Mouse (Mus musculus) midbrain, embryonic 15.5 days (tissue): ENCODE measurements around the gene Tlk2. TPM values are rescaled to one million over a fixed set of nuclear protein-coding genes. Genes with fewer than 3 reads are reported as not detected.

ENCODE experiments used
- ATAC-seq: fragments of 200-750 bp; cut with Nextera tagmentation; replicated peaks from 2 replicates; pipeline ENCODE4 v1.8.0; 2017; ENCODE audit warnings: moderate TSS enrichment
- H3K27ac ChIP-seq: fragments of 300-500 bp; sonication (generic); 2 replicates; pipeline ENCODE4 v1.5.1; 2015; ENCODE audit warnings: mild to moderate bottlenecking, inconsistent platforms
- H3K27me3 ChIP-seq: fragments of 300-500 bp; sonication (generic); replicated peaks from 2 replicates; pipeline ENCODE4 v1.6.1; 2015; ENCODE audit warnings: inconsistent platforms
- H3K36me3 ChIP-seq: fragments of 300-500 bp; sonication (generic); replicated peaks from 2 replicates; pipeline ENCODE4 v1.6.1; 2015; ENCODE audit warnings: inconsistent platforms
- H3K4me1 ChIP-seq: fragments of 300-500 bp; sonication (generic); 2 replicates; pipeline ENCODE4 v1.6.1; 2015; ENCODE audit warnings: inconsistent platforms
- H3K4me2 ChIP-seq: fragments of 300-500 bp; sonication (generic); 2 replicates; pipeline ENCODE4 v1.6.1; 2015; ENCODE audit warnings: inconsistent platforms, mild to moderate bottlenecking, moderate library complexity
- H3K4me3 ChIP-seq: fragments of 300-500 bp; sonication (generic); 2 replicates; pipeline ENCODE4 v1.5.1; 2015; ENCODE audit warnings: mild to moderate bottlenecking, inconsistent platforms
- H3K9ac ChIP-seq: fragments of 300-500 bp; sonication (generic); 2 replicates; pipeline ENCODE4 v1.6.1; 2015; ENCODE audit warnings: mild to moderate bottlenecking, inconsistent platforms
- H3K9me3 ChIP-seq: fragments of 300-500 bp; sonication (generic); 2 replicates; pipeline ENCODE4 v1.6.1; 2016; ENCODE audit warnings: inconsistent platforms
- WGBS: fragments of 180-500 bp; shearing (Covaris S2); methylation state at CpG from one replicate; pipeline ENCODE4 v1.1.7; 2015; ENCODE audit warnings: mixed read lengths; 5-methylcytosine and 5-hydroxymethylcytosine counted together
- polyA plus RNA-seq: library from polyadenylated mRNA; unstranded; fragments of >200 nt; fragmentation: Nextera tagmentation; extraction: Ambion mirVana; gene quantifications from 2 replicates; pipeline ENCODE4 v1.2.1, GENCODE M21; 2015

Tlk2 gene
- polyA plus RNA-seq, 1 experiment from 2014 or later, result 18.8 TPM

- Histone ChIP-seq H3K4me1 (peaks cover 23% of the 10 kb centered on the region), H3K27me3 (no peaks in the 10 kb centered on the region), H3K36me3 (peaks cover 3% of the 10 kb centered on the region), H3K9me3 (no peaks in the 10 kb centered on the region), H3K4me2 (peak overlapping the region; percentile 72), H3K27ac (no peak overlapping the region), H3K9ac (no peak overlapping the region), H3K4me3 (peak overlapping the region; percentile 54; the same call in 1 of the 2 replicates)
- no peak for ATAC-seq
- WGBS, result 86% methylated on average over 4 of the region's 4 CpGs
Observed at GRCm38 (mm10) chr11:105179523-105179922, 916 bp downstream of the Tlk2 start.

- Histone ChIP-seq H3K9me3 (no peaks in the 10 kb centered on the region), H3K4me1 (peaks cover 23% of the 10 kb centered on the region), H3K9ac (peak overlapping the region; percentile 78), H3K27me3 (no peaks in the 10 kb centered on the region), H3K36me3 (peaks cover 7% of the 10 kb centered on the region), H3K4me3 (peak overlapping the region; percentile 54), H3K4me2 (peak overlapping the region; percentile 72), H3K27ac (peak overlapping the region; percentile 96)
- WGBS, result under 1% methylated on average over 35 of the region's 35 CpGs
- no peak; the same call in 1 of the 2 replicates for ATAC-seq
Observed at GRCm38 (mm10) chr11:105180471-105181091, 2.0 kb downstream of the Tlk2 start.

GRCm38 (mm10) chr11:105181126-105181637 lies 2.6 kb downstream of the Tlk2 start:
- H3K36me3 ChIP-seq, result peaks cover 7% of the 10 kb centered on the region
- H3K4me3 ChIP-seq, result peak overlapping the region; percentile 54
- H3K27me3 ChIP-seq, result no peaks in the 10 kb centered on the region
- peak overlapping the region; percentile 96 for H3K27ac ChIP-seq
- H3K4me1 ChIP-seq, result peaks cover 23% of the 10 kb centered on the region
- peak overlapping the region; percentile 72 for H3K4me2 ChIP-seq
- peak; percentile 97 for ATAC-seq
- no peaks in the 10 kb centered on the region for H3K9me3 ChIP-seq
- H3K9ac ChIP-seq, result peak overlapping the region; percentile 78
- under 1% methylated on average over 52 of the region's 60 CpGs for WGBS

- peaks cover 7% of the 10 kb centered on the region for H3K36me3 ChIP-seq
- peak; percentile 8; the same call in 1 of the 2 replicates for ATAC-seq
Observed at GRCm38 (mm10) chr11:105181689-105182460, 3.3 kb downstream of the Tlk2 start.

GRCm38 (mm10) chr11:105182461-105182855 lies 3.9 kb downstream of the Tlk2 start:
- Histone ChIP-seq H3K4me3 (peak overlapping the region; percentile 54), H3K9ac (peak overlapping the region; percentile 71), H3K9me3 (no peaks in the 10 kb centered on the region), H3K4me2 (peak overlapping the region; percentile 72), H3K27me3 (no peaks in the 10 kb centered on the region), H3K4me1 (peaks cover 23% of the 10 kb centered on the region), H3K27ac (peak overlapping the region; percentile 96), H3K36me3 (peaks cover 7% of the 10 kb centered on the region)
- no peak for ATAC-seq
- WGBS, result 9% methylated on average over 4 of the region's 4 CpGs

More at GRCm38 (mm10) chr11:105181689-105182460, 3.3 kb downstream of the Tlk2 start:
- Histone ChIP-seq H3K9ac (peak overlapping the region; percentile 71), H3K4me3 (peak overlapping the region; percentile 54), H3K9me3 (no peaks in the 10 kb centered on the region), H3K27me3 (no peaks in the 10 kb centered on the region), H3K27ac (peak overlapping the region; percentile 96), H3K4me2 (peak overlapping the region; percentile 72), H3K4me1 (peaks cover 23% of the 10 kb centered on the region)
- 3% methylated on average over 51 of the region's 89 CpGs for WGBS

- ATAC-seq, result no peak
- WGBS, result 88% methylated on average over 3 of the region's 3 CpGs
- no peaks in the 10 kb centered on the region for H3K9me3 ChIP-seq
- no peak overlapping the region for H3K4me3 ChIP-seq
- peaks cover 17% of the 10 kb centered on the region for H3K4me1 ChIP-seq
- no peak overlapping the region for H3K4me2 ChIP-seq
- no peak overlapping the region for H3K9ac ChIP-seq
- peaks cover 7% of the 10 kb centered on the region for H3K36me3 ChIP-seq
- no peak overlapping the region for H3K27ac ChIP-seq
- H3K27me3 ChIP-seq, result no peaks in the 10 kb centered on the region
Observed at GRCm38 (mm10) chr11:105184678-105185077, 6.1 kb downstream of the Tlk2 start.

GRCm38 (mm10) chr11:105192186-105192585 lies 13.6 kb downstream of the Tlk2 start:
- Histone ChIP-seq H3K36me3 (no peaks in the 10 kb centered on the region), H3K9me3 (no peaks in the 10 kb centered on the region), H3K27ac (no peak overlapping the region), H3K4me1 (no peaks in the 10 kb centered on the region), H3K4me3 (no peak overlapping the region), H3K27me3 (no peaks in the 10 kb centered on the region), H3K4me2 (no peak overlapping the region), H3K9ac (no peak overlapping the region)
- ATAC-seq, result no peak
- WGBS, result 93% methylated on average over 3 of the region's 3 CpGs

GRCm38 (mm10) chr11:105196893-105197662 lies 18.5 kb downstream of the Tlk2 start:
- Histone ChIP-seq H3K4me1 (no peaks in the 10 kb centered on the region), H3K9me3 (no peaks in the 10 kb centered on the region), H3K4me3 (no peak overlapping the region), H3K4me2 (no peak overlapping the region), H3K27ac (no peak overlapping the region), H3K9ac (no peak overlapping the region), H3K27me3 (no peaks in the 10 kb centered on the region), H3K36me3 (no peaks in the 10 kb centered on the region)
- ATAC-seq, result no peak
- 90% methylated on average over 4 of the region's 4 CpGs for WGBS

GRCm38 (mm10) chr11:105202403-105202802 lies 23.8 kb downstream of the Tlk2 start:
- H3K36me3 ChIP-seq, result no peaks in the 10 kb centered on the region
- no peak overlapping the region for H3K9ac ChIP-seq
- no peaks in the 10 kb centered on the region for H3K27me3 ChIP-seq
- no peak overlapping the region for H3K27ac ChIP-seq
- 62% methylated on average over 3 of the region's 3 CpGs for WGBS
- H3K9me3 ChIP-seq, result no peaks in the 10 kb centered on the region
- no peak for ATAC-seq
- no peak overlapping the region for H3K4me2 ChIP-seq
- H3K4me3 ChIP-seq, result no peak overlapping the region
- H3K4me1 ChIP-seq, result peaks cover 5% of the 10 kb centered on the region; the same call in 1 of the 2 replicates

- no peak for ATAC-seq
- no peaks in the 10 kb centered on the region for H3K27me3 ChIP-seq
- WGBS, result 82% methylated on average over 1 of the region's 1 CpGs
- no peak overlapping the region for H3K27ac ChIP-seq
- no peak overlapping the region for H3K9ac ChIP-seq
- no peaks in the 10 kb centered on the region for H3K9me3 ChIP-seq
- no peaks in the 10 kb centered on the region for H3K4me1 ChIP-seq
- H3K4me3 ChIP-seq, result no peak overlapping the region
- H3K4me2 ChIP-seq, result no peak overlapping the region
- H3K36me3 ChIP-seq, result 0 out of 2 replicates have a peak, but pooled peaks cover 3% of the 10 kb centered on the region
Observed at GRCm38 (mm10) chr11:105210007-105210406, 31.4 kb downstream of the Tlk2 start.

- 100% methylated on average over 1 of the region's 1 CpGs for WGBS
- H3K9ac ChIP-seq, result no peak overlapping the region
- H3K9me3 ChIP-seq, result no peaks in the 10 kb centered on the region
- no peaks in the 10 kb centered on the region for H3K27me3 ChIP-seq
- no peak overlapping the region for H3K4me2 ChIP-seq
- no peak overlapping the region for H3K27ac ChIP-seq
- H3K36me3 ChIP-seq, result no peaks in the 10 kb centered on the region
- no peaks in the 10 kb centered on the region for H3K4me1 ChIP-seq
- no peak overlapping the region for H3K4me3 ChIP-seq
- ATAC-seq, result no peak
Observed at GRCm38 (mm10) chr11:105214257-105214656, 35.6 kb downstream of the Tlk2 start.

GRCm38 (mm10) chr11:105217771-105218170 lies 39.2 kb downstream of the Tlk2 start:
- Histone ChIP-seq H3K4me2 (no peak overlapping the region), H3K4me3 (no peak overlapping the region), H3K27me3 (no peaks in the 10 kb centered on the region), H3K27ac (no peak overlapping the region), H3K36me3 (0 out of 2 replicates have a peak, but pooled peaks cover 12% of the 10 kb centered on the region), H3K9me3 (no peaks in the 10 kb centered on the region), H3K9ac (no peak overlapping the region), H3K4me1 (no peaks in the 10 kb centered on the region)
- ATAC-seq, result no peak
- WGBS, result 91% methylated on average over 2 of the region's 2 CpGs
